Mouse (Mus musculus) small intestine, adult 2 months (tissue): ENCODE results near the gene Bcl2.

Experiments
- CTCF ChIP-seq: fragments of 200-500 bp; IDR thresholded peaks from 2 replicates; pipeline ENCODE4 v1.5.1; 2012; ENCODE audit warnings: low read depth, mild to moderate bottlenecking, control low read depth, inconsistent platforms, low read length, moderate library complexity, mixed read lengths; ENCODE audit not compliant: insufficient replicate concordance, insufficient read length; ENCODE audit errors: extremely low read depth
- POLR2A ChIP-seq: fragments of 200-500 bp; IDR thresholded peaks from 2 replicates; pipeline ENCODE4 v1.6.1; 2012; ENCODE audit warnings: low read depth, mild to moderate bottlenecking, control low read depth, inconsistent platforms, low read length, moderate library complexity

DNA sequence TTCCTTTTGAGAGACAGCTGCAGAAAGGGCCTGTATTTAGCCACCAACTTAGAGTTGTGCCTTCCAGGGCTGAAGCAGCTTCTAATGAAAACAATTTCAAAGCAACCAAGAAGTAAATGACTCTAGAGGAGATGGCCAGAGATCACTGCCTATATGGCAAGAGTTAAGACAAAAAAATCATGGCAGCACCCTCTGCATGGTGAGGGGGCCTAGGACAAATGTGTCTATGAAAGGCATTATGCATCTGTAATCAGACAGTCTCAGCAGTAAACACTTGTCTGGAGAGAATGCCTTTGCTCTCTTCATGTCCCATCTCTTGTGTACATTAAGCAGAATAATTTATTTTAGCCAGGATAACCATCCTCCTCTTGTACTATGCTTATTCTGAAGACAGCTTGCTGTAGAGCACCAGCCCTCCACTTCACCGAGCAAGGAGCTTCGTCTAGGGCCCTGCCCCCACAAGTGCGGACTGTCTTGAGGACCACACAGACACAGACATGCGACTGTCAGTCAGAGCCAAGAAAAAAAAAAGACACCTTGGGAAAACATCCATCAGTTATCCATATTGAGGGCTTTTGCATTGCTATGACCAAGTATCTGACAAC is 126.1 kb downstream of the Bcl2 start:
- TF ChIP-seq CTCF (no peak), POLR2A (no peak)
